Mouse (Mus musculus): ENCODE measurements around the gene Fgfr2.

Fgfr2 gene

DNA sequence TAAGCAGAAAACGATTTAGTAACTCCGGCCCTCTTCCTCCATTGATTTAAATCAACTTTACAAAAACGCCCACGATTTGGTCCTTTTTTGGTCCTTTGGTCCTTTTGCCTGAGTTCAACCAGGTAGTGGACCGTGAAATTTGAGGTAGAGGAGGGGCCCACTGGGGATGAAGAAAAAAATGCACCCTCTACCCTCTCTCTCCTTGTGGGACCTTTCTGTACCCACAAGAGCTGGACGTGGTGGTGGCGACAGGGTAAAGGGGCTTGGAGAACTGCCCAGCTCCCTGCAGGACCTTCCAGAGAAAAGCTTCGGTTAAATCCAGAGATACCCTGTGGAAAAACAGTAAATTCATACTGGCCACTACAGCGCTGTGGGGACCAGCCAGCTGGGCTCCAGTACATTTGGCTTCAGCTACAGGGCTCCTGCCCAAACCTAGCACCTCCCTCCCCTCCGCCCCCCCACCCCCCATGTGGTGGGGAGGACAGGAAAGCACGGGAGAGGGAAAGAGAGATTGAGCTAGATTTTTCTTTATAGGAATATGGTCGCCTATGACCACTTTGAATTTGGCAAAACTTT, 2185.8 kb downstream of the Fgfr2 start:
- DNase-seq (ENCODE audit: low spot score) = no peak

DNA sequence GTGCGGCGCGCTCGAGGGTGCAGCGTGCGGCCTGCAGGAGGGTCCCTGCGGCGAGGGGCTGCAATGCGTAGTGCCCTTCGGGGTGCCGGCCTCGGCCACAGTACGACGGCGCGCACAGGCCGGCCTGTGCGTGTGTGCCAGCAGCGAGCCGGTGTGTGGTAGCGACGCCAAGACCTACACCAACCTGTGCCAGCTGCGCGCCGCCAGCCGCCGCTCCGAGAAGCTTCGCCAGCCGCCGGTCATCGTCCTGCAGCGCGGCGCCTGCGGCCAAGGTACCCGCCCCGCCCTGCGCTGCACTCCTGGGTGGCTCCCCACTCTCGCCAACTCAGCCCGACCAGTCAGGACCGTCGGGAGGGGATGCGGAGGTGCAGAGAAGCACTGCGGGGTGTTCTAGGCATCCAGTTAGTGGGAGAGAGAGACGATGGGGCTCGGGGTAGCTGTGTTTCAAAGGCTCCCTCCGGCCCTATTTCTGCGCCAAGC, 2186.6 kb downstream of the Fgfr2 start:
- DNase-seq (ENCODE audit: low spot score) = no peak

DNA sequence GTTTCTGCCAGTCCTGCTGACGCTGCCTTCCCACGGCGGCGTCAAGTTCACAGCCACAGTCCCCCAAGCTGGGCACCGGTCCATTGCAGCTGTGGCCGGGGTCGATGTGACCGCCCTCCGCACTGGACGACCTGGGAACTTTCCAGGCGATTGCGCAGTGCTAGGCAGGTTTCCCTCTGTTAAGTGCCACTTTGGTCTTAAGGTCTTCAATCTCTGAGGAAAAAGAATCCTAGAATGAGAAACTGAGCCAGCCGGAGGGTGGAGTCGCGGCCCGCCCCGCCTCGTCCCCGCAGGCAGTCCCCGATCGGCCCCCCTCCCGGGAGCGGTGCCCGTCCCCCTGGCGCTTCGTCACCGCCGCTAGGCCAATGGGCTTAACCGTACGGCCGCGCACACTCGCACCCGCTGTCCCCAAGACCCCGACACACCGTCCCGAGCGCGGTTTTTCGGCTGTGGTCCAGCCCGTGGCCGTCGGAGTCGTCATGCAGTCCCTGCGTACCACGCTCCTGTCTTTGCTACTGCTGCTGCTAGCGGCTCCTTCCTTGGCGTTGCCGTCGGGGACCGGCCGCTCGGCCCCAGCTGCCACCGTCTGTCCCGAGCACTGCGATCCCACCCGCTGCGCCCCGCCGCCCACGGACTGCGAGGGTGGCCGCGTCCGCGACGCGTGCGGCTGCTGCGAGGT, 2187.2 kb downstream of the Fgfr2 start, which contains the start of gene Htra1:
Htra1 (plus strand) TSS at position 319 of the 679 bp plus-strand sequence.
- DNase-seq (ENCODE audit: low spot score) = no peak

- DNase-seq (ENCODE audit: low spot score) = no peak
Measured at GRCm38 (mm10) chr7:130935421-130935792, 2187.7 kb downstream of the Fgfr2 start.

DNA sequence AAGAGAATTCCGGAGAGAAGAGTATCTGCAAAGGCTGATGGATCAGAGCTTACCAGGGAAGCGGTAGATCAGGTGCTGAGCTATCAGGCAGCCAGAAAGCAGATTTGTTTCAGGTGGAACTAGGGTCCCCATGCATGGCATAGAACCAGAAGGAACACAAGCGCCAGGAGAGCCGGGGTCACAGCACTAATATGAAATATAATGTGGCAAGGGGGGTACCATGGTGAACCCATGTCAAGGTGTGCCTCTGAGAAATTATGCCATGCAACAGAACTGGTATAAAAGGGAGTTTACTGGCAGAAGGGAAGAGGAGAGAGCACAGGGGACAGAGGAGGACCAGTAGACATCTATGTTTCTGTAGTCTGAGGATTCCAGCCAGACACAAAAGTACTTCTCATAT, 2188.5 kb downstream of the Fgfr2 start:
- DNase-seq (ENCODE audit: low spot score) = no peak

DNA sequence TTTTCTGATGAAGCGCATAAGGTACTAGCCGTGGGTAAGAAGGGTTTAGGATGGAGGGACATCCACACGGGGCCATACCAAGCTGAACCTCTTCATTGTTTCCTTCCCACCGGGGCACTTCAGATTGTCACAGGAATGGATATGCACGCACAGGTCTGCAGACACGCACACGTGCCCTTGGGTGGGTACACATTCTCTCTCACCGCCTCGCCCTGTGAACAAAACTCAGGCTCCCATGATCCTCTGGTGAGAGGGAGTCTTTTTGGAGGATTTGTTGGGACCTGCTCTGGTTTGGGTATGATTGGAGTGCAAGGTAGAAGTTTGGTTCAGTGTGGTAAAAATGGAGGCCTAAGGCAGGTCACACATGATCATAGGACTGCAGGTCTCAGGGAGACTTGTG, 2190.2 kb downstream of the Fgfr2 start:
- DNase-seq (ENCODE audit: low spot score) = no peak

GRCm38 (mm10) chr7:130930401-130930800, 2192.7 kb downstream of the Fgfr2 start:
- no peak for DNase-seq (ENCODE audit: low spot score)

DNA sequence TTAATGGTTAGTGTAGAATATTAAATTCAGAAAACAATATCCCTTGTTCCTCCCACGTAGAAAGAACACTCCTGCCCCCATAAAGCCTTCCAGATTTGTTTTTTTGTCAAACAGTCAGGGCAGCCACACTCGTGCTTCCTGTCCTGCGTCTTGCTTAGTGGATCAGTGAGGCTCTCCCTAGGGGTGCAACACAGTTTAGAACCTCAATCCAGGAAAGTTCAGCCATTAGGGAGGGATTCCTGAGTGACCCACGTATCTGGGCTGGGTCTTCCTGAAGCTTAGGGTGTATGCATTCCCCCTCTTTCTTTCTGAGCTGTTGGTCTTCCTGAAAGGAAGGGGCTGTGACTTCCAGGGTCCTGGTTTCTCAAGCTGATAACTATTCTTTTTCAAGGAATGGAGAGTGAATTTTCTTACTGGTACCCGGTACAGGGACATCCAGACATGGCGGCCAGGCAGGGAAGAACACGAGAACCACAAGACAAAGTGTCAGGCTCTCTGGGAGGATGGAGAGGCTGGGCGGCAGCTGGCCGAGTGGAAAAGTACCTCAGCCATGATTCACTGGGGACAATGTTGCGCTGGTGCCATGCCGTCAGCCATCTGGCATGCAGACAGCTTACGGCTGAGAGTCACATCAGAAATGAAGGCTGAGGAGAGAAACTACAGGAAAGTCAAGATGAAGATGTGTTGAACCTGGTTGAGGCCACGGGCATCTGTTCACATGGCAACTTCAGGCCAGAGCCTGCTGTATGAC, 2200.0 kb downstream of the Fgfr2 start:
- DNase-seq (ENCODE audit: low spot score) = no peak

GRCm38 (mm10) chr7:130918260-130918659, 2204.9 kb downstream of the Fgfr2 start:
- no peak for DNase-seq (ENCODE audit: low spot score)

DNA sequence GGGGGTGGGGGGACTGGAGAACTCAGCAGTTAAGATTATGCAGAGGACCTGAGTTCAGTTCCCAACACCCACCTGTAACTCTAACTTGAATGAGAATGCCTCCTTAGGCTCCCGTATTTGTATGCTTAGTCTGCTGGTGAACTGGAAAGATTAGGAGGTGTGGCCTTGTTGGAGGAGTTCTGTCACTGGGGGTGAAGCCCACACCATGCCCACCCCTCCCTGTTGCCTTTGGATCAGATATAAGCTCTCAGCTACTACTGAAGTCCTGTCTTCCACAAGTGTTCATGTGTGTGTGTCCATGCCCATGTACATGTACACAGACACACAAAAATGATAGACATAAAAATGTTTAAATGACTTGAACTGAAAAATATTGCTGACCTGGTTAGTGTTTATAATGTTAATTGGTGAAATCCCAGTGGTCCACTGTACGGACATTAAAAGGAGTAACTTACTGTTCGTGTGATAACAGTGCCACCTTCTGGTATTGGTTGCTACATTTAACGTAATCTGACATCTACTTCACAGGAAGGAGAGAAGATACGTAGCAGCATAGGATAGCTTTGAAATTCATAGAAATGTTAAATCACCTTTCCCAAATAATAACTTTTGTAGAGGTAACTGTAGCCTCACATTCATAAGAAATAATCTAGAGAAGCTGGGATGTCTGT, 2208.3 kb downstream of the Fgfr2 start:
- no peak for DNase-seq (ENCODE audit: low spot score)

DNA sequence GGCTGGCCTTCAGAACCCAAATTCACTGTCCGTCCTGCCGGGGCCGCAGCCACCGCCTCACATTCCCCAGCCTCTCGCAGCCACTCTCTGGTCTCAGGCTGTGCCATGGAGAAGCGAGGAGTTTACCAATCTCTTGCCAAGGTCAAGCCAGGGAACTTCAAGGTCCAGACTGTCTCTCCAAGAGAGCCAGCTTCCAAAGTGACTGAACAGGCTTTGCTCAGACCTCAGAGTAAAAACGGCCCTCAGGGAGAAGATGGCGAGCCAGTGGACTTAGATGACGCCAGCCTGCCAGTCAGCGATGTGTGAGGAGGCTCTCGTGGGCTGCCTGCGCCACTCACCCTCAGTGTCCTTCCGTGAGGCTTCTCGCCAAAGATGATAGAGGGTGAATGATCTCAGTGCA, 2212.3 kb downstream of the Fgfr2 start:
- DNase-seq (ENCODE audit: low spot score) = no peak

GRCm38 (mm10) chr7:130904571-130905365, 2218.4 kb downstream of the Fgfr2 start:
- no peak for DNase-seq (ENCODE audit: low spot score)

GRCm38 (mm10) chr7:130903505-130904074, 2219.6 kb downstream of the Fgfr2 start:
- no peak for DNase-seq (ENCODE audit: low spot score)

- no peak for DNase-seq (ENCODE audit: low spot score)
Measured at GRCm38 (mm10) chr7:130902929-130903328, 2220.2 kb downstream of the Fgfr2 start.

DNA sequence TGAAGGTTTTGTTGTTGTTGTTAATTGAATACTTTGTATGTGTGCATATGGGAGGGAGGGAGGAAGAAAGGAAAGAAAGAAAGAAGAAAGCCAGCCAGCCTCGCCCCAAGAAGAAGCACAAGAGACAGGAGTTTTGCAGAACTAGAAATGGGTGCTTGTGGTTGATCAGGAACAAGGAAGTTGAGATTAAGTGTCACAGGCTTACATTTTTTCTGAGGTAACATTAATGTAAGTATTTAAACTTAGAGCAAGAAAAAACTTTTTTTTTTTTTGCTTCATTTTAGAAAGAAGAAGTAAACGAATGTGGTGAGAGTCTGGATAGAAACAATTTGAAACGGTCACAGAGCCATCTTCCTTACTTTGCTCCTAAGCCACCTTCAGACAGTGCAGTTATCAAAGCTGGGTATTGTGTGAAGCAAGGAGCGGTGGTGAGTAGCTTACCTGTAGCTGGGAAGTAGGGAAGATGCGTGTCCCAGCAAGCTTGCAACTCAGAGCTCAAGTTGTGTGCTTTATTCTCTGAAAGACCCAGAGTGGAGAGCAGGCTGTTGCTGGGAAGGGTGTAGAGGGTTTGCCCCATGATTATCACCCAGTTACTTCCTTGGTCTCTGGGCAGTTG, 2222.8 kb downstream of the Fgfr2 start:
- no peak for DNase-seq (ENCODE audit: low spot score)

DNA sequence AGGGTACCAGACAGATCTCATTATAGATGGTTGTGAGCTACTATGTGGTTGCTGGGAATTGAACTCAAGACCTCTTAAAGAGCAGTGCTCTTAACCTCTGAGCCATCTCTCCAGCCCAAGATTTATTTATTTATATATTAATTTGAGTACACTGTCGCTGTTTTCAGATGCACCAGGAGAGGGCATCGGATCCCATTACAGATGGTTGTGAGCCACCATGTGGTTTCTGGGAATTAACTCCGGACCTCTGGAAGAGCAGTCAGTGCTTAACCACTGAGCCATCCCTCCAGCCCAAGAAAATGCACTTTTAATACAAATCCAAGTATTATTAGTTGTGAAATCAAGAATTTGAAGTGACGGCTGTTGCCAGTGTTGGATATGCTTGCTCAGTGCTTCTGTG, 2224.8 kb downstream of the Fgfr2 start:
- no peak for DNase-seq (ENCODE audit: low spot score)

DNA sequence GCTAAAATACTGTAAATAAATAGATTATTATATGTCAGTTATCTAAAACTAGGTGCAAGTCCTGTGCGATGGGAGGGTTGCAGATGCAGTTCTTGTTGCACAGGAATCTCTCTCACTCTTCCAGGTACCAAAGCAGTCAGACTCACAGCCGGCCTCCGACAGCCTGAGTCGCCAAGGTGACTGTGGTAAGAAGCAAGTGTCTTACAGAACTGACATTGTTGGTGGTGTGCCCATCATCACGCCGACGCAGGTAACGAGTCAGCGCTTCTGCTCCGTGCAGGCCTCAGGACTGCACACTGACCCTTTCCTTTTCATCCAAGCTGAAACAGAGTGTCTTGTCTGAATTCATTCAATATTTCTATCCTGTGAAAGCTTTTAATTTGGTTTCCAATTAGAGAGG, 2225.9 kb downstream of the Fgfr2 start:
- DNase-seq (ENCODE audit: low spot score) = no peak

GRCm38 (mm10) chr7:130896064-130896463, 2227.1 kb downstream of the Fgfr2 start:
- DNase-seq (ENCODE audit: low spot score) = no peak

DNA sequence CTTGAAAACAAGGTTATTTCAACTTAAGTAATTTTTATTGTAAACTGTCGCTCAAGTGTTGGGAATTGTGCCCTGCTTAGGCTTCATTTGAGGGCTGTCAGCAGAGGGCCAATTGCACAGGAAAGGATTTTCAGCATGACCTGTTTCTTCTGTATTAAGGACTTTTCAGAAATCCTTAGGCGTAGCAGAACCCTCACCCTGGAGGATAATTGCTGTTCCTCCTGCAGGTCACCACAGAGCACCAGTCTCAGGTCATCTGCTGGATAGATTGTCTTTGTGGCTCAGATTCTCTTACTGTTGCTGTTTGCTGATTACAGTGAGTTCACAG, 2227.6 kb downstream of the Fgfr2 start:
- DNase-seq (ENCODE audit: low spot score) = no peak

DNA sequence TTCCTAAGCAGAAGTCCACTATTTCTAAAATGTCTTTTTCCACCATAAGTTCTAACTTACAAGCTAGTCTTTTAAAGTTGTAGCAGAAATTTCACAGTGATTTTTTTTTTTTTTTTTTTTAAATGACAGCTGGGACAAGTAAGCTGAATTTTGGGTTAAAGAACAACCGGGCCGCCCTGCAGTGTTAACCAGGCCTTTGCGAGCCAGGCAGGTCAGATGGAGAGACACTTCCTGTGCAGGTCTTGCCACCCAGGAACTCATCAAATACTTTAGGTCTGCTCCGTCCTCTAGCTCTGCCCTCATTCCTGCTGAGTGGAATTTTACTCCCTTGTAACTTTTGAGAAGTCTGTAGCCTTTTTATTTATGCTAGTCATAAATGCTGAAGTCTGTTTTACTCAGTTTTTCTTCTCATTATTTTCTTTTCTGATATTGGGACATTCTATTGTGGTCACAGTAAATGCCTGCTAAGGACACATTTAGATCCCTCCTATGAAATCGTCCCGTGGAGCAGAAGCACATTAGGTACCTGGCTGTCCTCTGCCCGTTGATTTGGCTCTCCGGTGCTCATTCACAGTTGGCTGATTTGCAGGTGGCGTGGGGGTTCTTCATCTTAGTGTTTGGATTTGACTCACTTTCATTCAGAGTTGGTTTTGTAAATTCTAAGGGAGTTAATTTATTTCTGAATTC, 2228.1 kb downstream of the Fgfr2 start:
- no peak for DNase-seq (ENCODE audit: low spot score)

- DNase-seq (ENCODE audit: low spot score) = no peak
Measured at GRCm38 (mm10) chr7:130892973-130893372, 2230.2 kb downstream of the Fgfr2 start.

Measured in spleen, adult 12 weeks (tissue).